Mouse (Mus musculus) embryonic facial prominence, embryonic 12.5 days (tissue): ENCODE measurements at regions not wholly inside any gene's neighbourhood (a gene's known extent, or its start where the extent isn't known, plus 50 kb on each side); places are given as distances from the start of the nearest gene placed in this dataset.

Experiments used
- ATAC-seq: fragments of 200-750 bp; cut with Nextera tagmentation; 2 replicates; pipeline ENCODE4 v1.8.0; 2017; ENCODE audit not compliant: insufficient number of reproducible peaks, insufficient read depth, low FRiP score, low TSS enrichment
- H3K27ac ChIP-seq: fragments of 300-500 bp; sonication (generic); 2 replicates; pipeline ENCODE4 v1.5.1; 2016; ENCODE audit warnings: mild to moderate bottlenecking
- H3K27me3 ChIP-seq: fragments of 300-500 bp; sonication (generic); 2 replicates; pipeline ENCODE4 v1.6.1; 2016; ENCODE audit warnings: mild to moderate bottlenecking, moderate library complexity
- H3K36me3 ChIP-seq: fragments of 300-500 bp; sonication (generic); 2 replicates; pipeline ENCODE4 v1.6.1; 2016; ENCODE audit warnings: mild to moderate bottlenecking
- H3K4me1 ChIP-seq: fragments of 300-500 bp; sonication (generic); 2 replicates; pipeline ENCODE4 v1.6.1; 2016
- H3K4me2 ChIP-seq: fragments of 300-500 bp; sonication (generic); replicated peaks from 2 replicates; pipeline ENCODE4 v1.6.1; 2016; ENCODE audit warnings: mild to moderate bottlenecking, moderate library complexity
- H3K4me3 ChIP-seq: fragments of 300-500 bp; sonication (generic); 2 replicates; pipeline ENCODE4 v1.5.1; 2016; ENCODE audit warnings: mild to moderate bottlenecking
- H3K9ac ChIP-seq: fragments of 300-500 bp; sonication (generic); 2 replicates; pipeline ENCODE4 v1.6.1; 2016; ENCODE audit warnings: mild to moderate bottlenecking, moderate library complexity
- H3K9me3 ChIP-seq: fragments of 300-500 bp; sonication (generic); 2 replicates; pipeline ENCODE4 v1.6.1; 2016; ENCODE audit warnings: mild to moderate bottlenecking, moderate library complexity
- WGBS: fragments of 180-500 bp; shearing (Covaris S2); methylation state at CpG from one replicate; pipeline ENCODE4 v1.1.7; 2016; 5-methylcytosine and 5-hydroxymethylcytosine counted together

DNA sequence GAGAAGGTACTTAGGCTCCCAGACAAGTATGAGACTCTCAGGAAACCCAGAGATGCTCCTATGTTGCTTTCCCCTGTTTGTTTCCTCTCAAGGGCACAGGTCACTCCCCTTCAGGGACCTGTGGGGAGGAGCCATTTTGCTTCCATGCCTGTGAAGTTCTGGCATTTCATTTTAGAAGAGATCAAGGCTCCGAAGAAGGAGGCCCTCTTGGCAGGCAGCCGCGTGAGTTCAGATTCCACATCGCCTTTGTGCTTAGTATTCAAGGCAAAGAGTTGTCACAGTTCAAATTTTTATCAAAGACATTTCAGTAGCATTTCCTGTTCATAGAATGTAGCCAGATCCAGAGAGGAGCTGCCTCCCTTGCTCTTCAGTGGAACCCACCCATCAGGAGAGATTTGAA is 189.8 kb upstream of the Pik3r1 start:
- no peak overlapping the region for H3K9ac ChIP-seq
- no peaks in the 10 kb centered on the region for H3K27me3 ChIP-seq
- H3K27ac ChIP-seq = no peak overlapping the region
- no peaks in the 10 kb centered on the region for H3K36me3 ChIP-seq
- H3K4me3 ChIP-seq = no peak overlapping the region
- WGBS = 84% methylated on average over 4 of the region's 4 CpGs
- no peak for ATAC-seq
- no peaks in the 10 kb centered on the region for H3K4me1 ChIP-seq
- no peaks in the 10 kb centered on the region for H3K9me3 ChIP-seq
- H3K4me2 ChIP-seq = no peak overlapping the region

DNA sequence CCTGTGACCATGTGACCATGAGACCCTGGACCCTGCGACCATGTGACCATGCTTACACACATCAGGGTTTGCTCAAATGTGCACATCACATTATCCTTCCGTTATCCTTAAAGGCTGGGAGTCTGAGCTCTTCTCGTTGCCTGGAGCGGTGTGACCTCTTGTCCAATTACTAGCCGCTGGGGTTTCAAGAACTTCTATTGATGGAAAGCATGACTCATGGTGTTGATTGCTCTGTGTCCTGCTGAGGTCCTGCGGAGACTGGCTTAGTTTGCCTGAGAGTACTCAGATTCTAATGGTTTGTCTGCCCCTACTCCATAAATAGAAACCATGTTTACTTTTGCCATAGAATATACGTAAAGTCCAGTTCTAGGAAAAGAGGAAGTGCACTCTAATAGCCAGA is 197.5 kb upstream of the Pik3r1 start:
- no peak for ATAC-seq
- H3K27me3 ChIP-seq = no peaks in the 10 kb centered on the region
- no peak overlapping the region for H3K9ac ChIP-seq
- no peaks in the 10 kb centered on the region for H3K36me3 ChIP-seq
- H3K4me3 ChIP-seq = no peak overlapping the region
- H3K9me3 ChIP-seq = no peaks in the 10 kb centered on the region
- no peak overlapping the region for H3K4me2 ChIP-seq
- no peaks in the 10 kb centered on the region for H3K4me1 ChIP-seq
- 67% methylated on average over 7 of the region's 7 CpGs for WGBS
- no peak overlapping the region for H3K27ac ChIP-seq

DNA sequence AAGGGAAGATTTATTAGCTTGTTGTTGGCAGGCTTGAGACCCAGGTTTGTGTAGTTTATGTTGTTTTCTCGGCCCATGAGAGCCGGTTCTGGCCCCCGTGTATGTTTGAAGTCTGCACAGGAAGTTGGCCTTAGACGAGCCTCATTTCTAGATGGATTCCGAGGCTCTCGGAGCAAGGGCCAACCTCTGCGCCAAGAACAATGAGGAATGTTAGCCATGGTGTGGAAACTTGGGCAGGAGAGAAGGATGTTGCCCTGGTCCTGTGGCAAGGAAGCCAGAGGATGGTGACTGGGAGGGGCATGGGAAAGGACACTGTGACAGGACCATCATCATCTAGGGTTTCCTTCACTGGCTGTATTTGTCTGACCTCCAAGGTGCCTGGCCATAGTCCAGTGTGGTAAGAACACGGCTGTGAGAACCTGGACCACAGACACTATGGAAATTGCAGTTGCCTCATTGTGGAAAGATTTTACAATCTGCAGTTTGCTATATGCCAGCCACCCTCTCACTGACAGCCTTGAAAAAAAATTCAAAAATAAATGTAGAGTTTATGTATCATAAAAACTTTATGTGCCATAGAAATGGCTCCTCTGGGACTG is 198.9 kb upstream of the Pik3r1 start:
- no peaks in the 10 kb centered on the region for H3K36me3 ChIP-seq
- H3K9ac ChIP-seq = no peak overlapping the region
- no peak for ATAC-seq
- WGBS = 82% methylated on average over 8 of the region's 8 CpGs
- H3K9me3 ChIP-seq = no peaks in the 10 kb centered on the region
- H3K4me2 ChIP-seq = no peak overlapping the region
- H3K27me3 ChIP-seq = no peaks in the 10 kb centered on the region
- H3K27ac ChIP-seq = no peak overlapping the region
- H3K4me1 ChIP-seq = no peaks in the 10 kb centered on the region
- H3K4me3 ChIP-seq = no peak overlapping the region

DNA sequence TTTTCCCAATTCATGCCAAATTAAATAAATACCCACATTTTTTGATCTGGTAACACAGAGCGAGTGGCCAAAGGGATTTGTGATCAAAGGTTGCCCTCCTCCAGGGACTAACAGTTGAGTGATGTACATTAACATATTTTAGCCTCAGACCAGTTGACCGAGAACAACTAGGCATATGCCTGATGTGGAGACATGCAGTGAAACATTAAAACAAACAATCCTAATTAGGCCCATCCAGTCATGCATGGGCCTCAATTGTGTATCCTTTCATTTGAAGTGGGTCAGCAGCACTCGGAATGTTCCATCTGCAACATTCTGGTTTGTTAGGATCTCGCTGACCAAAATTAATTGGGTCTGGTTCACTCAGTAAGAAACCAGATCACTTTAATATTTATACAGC is 199.4 kb upstream of the Pik3r1 start:
- WGBS = 58% methylated on average over 4 of the region's 4 CpGs
- Histone ChIP-seq H3K4me2 (no peak overlapping the region), H3K27me3 (no peaks in the 10 kb centered on the region), H3K4me1 (no peaks in the 10 kb centered on the region), H3K9ac (no peak overlapping the region), H3K36me3 (no peaks in the 10 kb centered on the region), H3K27ac (no peak overlapping the region), H3K9me3 (no peaks in the 10 kb centered on the region), H3K4me3 (no peak overlapping the region)
- no peak for ATAC-seq

DNA sequence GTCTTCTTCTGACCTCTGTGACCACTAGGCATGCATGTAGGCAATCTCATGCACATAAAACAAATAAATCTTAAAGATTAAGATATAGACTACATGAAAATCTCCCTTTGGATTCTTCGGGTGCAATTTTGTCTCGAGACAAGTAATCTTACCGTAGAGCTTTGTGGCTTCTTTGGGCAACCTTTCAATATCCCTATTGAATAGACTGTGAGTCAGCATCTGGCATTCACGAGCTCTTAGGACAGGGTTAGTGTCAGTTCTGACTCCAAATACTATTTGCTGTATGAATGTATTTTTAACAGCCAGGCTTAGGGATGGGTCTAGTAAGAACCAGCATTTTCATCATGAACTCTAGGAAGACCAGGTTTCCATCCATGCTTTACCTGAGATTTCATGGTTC is 208.7 kb upstream of the Pik3r1 start:
- Histone ChIP-seq H3K4me1 (no peaks in the 10 kb centered on the region), H3K27me3 (no peaks in the 10 kb centered on the region), H3K9ac (no peak overlapping the region), H3K4me3 (no peak overlapping the region), H3K9me3 (no peaks in the 10 kb centered on the region), H3K27ac (no peak overlapping the region), H3K4me2 (no peak overlapping the region), H3K36me3 (no peaks in the 10 kb centered on the region)
- 84% methylated on average over 4 of the region's 4 CpGs for WGBS
- no peak for ATAC-seq

DNA sequence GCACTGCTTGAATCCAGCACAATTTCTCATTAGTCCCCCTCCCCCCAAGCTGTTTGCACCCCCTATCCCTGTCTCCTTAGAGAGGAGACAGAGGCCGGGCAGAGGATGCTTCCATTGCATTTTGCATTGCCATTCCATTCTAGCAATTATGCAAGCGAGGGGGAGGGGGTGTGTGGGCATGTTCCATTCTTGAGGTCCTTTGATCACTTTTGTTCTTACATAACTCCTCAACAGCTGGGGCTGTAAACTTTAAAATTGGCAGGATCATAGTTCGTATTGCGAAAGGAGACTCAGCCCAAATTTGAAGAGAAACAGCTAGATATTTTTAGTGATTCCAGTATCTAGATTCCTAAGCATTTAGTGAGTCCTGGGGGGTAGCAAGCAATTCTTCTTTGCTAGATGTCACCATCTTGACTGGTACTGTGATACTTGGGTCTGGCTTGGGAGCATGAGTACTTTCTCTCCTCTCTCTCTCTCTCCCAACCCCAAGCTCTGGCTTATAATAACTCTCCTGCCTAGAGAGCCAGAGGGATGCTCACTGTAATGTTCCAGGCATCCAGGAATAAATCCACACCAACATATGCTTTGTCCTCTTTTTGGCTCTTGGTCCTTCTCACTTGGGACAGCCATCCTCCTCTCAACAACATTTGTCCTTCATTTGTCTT is 212.3 kb upstream of the Pik3r1 start:
- H3K9ac ChIP-seq = no peak overlapping the region
- no peak overlapping the region for H3K4me2 ChIP-seq
- WGBS = 73% methylated on average over 4 of the region's 4 CpGs
- H3K4me1 ChIP-seq = no peaks in the 10 kb centered on the region
- ATAC-seq = no peak
- no peaks in the 10 kb centered on the region for H3K9me3 ChIP-seq
- H3K36me3 ChIP-seq = no peaks in the 10 kb centered on the region
- no peak overlapping the region for H3K27ac ChIP-seq
- H3K27me3 ChIP-seq = no peaks in the 10 kb centered on the region
- H3K4me3 ChIP-seq = no peak overlapping the region

DNA sequence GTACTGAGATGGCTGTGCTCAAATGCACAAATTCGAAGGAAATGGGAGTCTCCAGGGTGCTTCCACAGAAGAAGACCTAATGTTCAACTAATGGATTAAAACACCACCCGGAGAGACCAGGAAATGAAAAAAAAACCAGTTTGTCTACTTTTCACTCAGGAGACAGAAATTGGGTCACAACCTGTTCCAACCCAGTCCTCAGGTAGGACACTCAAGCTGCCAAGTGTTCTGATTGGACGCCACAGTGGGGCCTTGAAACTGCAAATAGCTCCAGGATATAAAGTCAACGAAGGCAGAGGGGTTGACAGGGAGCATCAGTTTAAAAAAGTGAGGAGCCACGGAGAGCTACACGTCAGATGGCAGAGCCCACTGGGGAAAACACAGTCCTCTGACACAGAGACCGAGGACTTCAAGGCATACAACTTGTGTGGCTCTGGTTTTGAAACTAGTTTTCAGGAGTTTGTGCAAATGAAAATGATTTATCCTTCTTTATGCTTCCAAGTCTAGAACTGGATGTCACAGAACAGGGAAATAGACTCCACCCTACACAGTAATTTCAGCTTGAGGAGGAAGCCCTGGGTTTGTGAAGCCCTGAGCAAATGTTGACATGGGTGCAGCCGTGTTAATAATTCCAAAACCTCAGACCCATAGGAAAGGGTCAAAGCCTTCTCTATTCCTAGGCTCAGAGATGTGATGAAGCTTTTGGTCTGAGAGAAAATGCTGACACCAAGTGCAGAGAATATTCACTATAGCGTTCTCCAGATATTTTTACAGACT is 220.8 kb upstream of the Pik3r1 start:
- Histone ChIP-seq H3K9ac (no peak overlapping the region), H3K9me3 (no peaks in the 10 kb centered on the region), H3K4me1 (no peaks in the 10 kb centered on the region), H3K27me3 (no peaks in the 10 kb centered on the region), H3K4me3 (no peak overlapping the region), H3K36me3 (no peaks in the 10 kb centered on the region), H3K27ac (no peak overlapping the region), H3K4me2 (no peak overlapping the region)
- no peak for ATAC-seq
- WGBS = 77% methylated on average over 9 of the region's 9 CpGs

DNA sequence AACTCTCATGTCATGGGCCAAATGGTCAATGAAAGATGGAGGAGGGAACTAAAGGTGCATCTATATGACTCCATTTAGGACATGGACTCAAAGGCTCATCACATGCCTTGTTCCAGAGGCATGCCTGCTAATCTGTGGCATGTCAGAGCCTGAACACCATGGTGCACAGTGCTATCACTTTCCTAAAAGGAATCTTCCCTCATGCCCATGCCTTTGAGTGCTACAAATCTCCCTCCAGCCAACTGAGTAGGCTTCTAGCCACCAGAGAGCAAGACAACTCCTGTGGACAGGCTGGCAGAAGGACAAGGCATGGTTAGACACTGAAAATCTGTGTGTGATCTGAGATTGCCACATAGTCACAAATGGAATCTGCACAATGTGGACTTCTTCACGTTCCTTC is 223.7 kb upstream of the Pik3r1 start:
- H3K9ac ChIP-seq = no peak overlapping the region
- WGBS = 97% methylated on average over 1 of the region's 1 CpGs
- H3K4me3 ChIP-seq = no peak overlapping the region
- ATAC-seq = no peak
- no peaks in the 10 kb centered on the region for H3K27me3 ChIP-seq
- no peaks in the 10 kb centered on the region for H3K9me3 ChIP-seq
- H3K4me1 ChIP-seq = no peaks in the 10 kb centered on the region
- no peak overlapping the region for H3K27ac ChIP-seq
- no peaks in the 10 kb centered on the region for H3K36me3 ChIP-seq
- no peak overlapping the region for H3K4me2 ChIP-seq

DNA sequence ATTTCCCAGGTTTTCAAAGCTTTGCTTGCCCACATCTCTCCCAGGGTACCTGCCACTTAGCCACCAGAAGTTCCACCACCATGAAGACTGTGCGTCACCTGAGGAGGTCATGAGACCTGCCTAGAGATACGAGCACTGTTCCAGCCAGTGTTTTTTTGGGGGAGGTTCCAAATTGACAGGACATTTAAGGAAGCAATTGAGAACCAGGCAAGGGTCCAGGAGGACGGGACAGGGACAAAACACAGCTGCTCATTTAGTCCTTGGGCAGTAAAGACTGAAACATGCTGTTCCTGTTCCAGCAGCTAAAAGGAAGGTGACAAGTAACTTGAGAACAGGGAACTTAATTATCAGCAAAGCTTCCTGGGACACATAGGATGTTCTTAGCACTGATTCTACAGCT is 226.8 kb upstream of the Pik3r1 start:
- Histone ChIP-seq H3K9me3 (no peaks in the 10 kb centered on the region), H3K4me1 (no peaks in the 10 kb centered on the region), H3K4me3 (no peak overlapping the region), H3K27ac (no peak overlapping the region), H3K9ac (no peak overlapping the region), H3K4me2 (no peak overlapping the region), H3K36me3 (no peaks in the 10 kb centered on the region), H3K27me3 (no peaks in the 10 kb centered on the region)
- ATAC-seq = no peak
- WGBS = 54% methylated on average over 3 of the region's 3 CpGs

DNA sequence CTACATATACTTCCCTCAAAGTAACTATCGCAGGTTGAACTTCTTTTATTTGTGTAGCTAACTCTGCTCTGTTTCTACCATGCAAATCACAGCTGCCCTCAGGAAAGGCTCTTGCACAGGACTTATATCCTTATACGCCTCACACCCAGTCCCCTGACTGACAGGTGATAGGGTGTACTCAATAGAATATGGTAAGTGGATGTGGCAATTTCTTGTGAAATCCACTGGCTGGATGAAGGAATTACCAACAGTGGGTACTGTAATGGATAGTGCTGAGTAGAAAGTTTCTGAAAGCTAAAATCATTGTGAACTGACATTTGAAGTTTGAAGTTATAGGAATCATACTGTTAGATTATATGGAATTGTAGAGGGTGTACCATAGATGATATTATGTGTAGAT is 227.5 kb upstream of the Pik3r1 start:
- H3K27ac ChIP-seq = no peak overlapping the region
- no peak for ATAC-seq
- H3K4me2 ChIP-seq = no peak overlapping the region
- no peaks in the 10 kb centered on the region for H3K9me3 ChIP-seq
- H3K4me1 ChIP-seq = no peaks in the 10 kb centered on the region
- no peaks in the 10 kb centered on the region for H3K36me3 ChIP-seq
- H3K4me3 ChIP-seq = no peak overlapping the region
- no peak overlapping the region for H3K9ac ChIP-seq
- 85% methylated on average over 2 of the region's 2 CpGs for WGBS
- H3K27me3 ChIP-seq = no peaks in the 10 kb centered on the region

DNA sequence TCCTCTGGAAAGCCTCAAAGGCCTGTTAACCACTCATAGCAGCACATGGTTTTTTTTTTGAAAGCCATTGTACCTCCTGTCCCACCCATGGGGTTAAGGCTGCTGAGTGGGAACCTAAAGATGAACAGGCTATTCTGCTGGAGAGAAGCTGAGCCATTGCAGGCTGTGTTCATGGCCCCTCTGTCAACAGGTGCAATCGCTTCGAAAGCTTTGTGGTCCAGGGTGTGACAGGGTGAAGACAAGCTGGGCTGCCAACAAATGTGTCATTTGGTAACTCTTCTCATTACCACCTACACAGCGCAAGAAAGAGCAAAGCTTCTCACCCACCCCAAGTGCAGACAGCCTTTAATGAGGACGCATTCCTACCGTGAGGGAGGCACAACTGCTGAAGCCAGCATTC is 228.1 kb upstream of the Pik3r1 start:
- ATAC-seq = no peak
- no peaks in the 10 kb centered on the region for H3K9me3 ChIP-seq
- WGBS = 83% methylated on average over 5 of the region's 5 CpGs
- no peaks in the 10 kb centered on the region for H3K4me1 ChIP-seq
- no peak overlapping the region for H3K4me3 ChIP-seq
- H3K36me3 ChIP-seq = no peaks in the 10 kb centered on the region
- no peak overlapping the region for H3K9ac ChIP-seq
- no peak overlapping the region for H3K4me2 ChIP-seq
- no peaks in the 10 kb centered on the region for H3K27me3 ChIP-seq
- H3K27ac ChIP-seq = no peak overlapping the region

DNA sequence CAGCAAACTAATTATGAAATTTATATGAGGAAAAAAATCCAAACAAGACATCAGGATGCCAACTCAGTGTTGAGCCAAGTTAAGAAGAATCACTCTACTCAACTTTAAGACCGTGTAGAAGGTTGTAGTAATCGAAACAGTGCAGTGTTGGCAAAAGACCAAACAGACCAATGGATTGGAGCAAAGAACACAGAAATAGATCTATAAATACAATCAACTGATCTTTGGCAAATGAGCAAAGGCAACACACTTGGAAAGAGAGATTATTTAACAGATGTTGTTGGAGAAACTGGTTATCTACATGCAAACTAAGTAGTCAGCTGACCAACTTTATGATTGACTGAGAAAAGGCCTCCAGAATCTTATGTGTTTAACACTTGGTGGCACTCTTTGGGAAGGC is 229.4 kb upstream of the Pik3r1 start:
- Histone ChIP-seq H3K27me3 (no peaks in the 10 kb centered on the region), H3K27ac (no peak overlapping the region), H3K9me3 (no peaks in the 10 kb centered on the region), H3K36me3 (no peaks in the 10 kb centered on the region), H3K4me1 (no peaks in the 10 kb centered on the region), H3K9ac (no peak overlapping the region), H3K4me3 (no peak overlapping the region), H3K4me2 (no peak overlapping the region)
- 91% methylated on average over 2 of the region's 2 CpGs for WGBS
- no peak for ATAC-seq
